Mouse (Mus musculus): ENCODE results near the gene Trim11.

Trim11 gene

DNA sequence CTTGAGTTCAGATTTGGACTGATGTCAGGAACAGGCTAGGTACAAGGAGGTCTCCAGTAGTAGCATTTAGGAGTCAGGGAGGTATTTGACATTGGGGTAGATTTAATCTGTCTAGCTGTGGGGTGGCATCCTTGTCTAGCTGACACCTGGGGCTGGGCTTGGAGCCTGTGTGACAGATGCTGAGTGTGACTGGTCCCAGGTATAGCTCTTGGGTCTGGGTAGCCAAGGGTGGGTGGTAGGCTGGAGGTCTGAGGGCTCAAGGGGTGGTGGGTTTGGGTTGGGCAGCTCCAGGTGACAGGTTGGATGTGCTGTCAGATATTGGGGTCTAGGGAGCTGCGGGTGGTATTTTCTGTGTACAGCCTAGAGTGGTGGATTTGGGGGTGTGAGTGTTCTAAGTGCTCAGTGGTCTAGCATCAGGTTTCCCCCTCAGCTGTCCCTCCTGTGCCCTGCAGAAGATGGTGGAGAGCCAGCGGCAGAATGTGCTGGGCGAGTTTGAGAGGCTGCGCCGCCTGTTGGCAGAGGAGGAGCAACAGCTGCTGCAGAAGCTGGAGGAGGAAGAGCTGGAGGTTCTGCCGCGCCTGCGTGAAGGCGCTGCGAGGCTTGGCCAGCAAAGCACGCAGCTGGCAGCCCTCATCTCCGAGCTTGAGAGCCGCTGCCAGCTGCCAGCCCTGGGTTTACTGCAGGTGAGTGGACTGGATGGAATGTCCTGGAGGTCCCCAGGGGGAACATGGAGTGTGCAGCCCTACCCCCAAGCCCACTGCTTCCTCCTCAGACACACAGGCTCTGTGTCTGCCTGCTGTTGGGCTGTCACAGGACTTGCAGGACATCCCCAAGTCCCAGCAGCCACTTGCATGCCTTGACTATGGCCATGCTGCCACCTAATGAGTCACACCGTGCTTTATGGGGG lies 3.9 kb downstream of the Trim11 start:
- DNase-seq = peak; percentile 65

- DNase-seq = no peak
Observed at GRCm38 (mm10) chr11:58982471-58983097, 4.7 kb downstream of the Trim11 start.

DNA sequence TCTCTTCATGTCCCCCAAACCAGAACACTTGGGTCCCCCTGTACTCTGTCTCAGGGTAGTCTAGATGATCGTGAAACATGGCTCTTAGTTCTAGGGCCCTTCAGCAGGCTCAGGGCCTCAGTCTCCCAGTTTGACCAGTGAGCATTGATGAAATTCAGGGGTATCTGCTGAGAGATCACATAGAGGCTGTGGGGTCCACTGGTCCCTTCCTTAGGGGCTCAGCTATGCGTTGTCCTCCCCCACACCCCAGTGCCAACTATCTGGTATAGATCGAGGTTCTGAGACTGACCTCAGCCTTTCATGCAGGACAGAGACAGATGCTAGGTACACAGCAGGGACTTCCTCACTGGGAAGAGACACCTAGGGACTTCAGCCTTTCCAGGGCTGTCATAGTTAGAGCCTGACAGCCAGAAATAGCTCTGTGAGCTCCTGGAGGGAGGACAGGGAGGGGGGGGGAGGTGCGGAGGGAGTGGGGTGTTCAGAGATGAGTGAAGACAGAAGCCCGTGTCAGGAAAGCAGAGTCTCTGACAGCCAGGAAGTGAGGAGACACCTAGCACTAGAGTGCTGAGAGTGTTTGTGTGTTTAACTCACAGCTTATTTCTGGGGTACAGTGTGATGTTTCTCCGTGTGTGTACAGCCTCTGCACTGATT lies 5.9 kb downstream of the Trim11 start:
- DNase-seq = no peak

GRCm38 (mm10) chr11:58984657-58985056 lies 6.8 kb downstream of the Trim11 start:
- DNase-seq = no peak

- DNase-seq = no peak
Observed at GRCm38 (mm10) chr11:58985299-58985917, 7.5 kb downstream of the Trim11 start.

GRCm38 (mm10) chr11:58989166-58989565 lies 11.3 kb downstream of the Trim11 start:
- no peak for DNase-seq

DNA sequence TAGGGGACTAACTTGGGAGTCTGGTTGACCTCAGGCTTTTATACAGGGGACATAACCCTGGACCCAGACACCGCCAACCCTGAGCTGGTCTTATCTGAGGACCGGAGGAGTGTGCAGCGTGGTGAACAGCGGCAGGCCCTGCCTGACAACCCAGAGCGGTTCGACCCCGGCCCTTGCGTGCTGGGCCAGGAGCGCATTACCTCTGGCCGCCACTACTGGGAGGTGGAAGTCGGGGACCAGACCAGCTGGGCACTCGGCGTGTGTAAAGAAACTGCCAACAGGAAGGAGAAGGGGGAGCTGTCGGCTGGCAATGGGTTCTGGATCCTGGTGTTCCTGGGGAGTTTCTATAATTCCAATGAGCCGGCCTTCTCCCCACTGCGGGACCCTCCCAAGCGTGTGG lies 12.2 kb downstream of the Trim11 start:
- DNase-seq = no peak

- peak; percentile 22 for DNase-seq
Observed at GRCm38 (mm10) chr11:58990794-58991193, 12.9 kb downstream of the Trim11 start.

GRCm38 (mm10) chr11:58991911-58992310 lies 14.0 kb downstream of the Trim11 start:
- no peak for DNase-seq

DNA sequence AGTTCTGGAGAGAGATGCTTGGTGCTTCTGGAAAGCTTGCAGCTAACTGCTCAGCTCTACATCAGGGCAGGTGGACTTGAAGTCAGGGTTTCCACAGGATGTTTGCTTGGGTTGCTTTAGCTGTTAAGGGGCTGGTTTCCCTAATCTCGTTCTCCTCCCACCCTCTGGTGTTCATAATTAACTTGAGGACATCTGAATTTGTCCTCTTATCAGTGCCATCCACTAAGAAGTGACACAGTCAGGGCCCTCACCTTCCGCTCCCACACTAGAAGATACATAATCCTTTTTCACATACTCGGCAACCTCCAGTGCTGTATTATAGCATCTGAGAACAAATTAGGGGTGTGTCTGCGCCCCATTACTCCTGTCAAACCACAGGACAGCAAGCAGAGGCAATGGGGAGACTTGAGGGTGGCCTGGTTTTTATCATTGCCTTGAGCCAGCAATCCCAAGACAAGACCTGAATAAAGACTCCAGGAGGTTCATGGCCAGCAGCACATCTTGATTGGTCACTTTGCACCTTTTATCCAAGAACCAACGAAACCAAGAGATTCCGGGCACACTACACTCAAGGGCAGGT lies 15.3 kb downstream of the Trim11 start:
- no peak for DNase-seq

- peak; percentile 77 for DNase-seq
Observed at GRCm38 (mm10) chr11:58994337-58994826, 16.5 kb downstream of the Trim11 start.

- no peak for DNase-seq
Observed at GRCm38 (mm10) chr11:58995061-58995806, 17.3 kb downstream of the Trim11 start.

DNA sequence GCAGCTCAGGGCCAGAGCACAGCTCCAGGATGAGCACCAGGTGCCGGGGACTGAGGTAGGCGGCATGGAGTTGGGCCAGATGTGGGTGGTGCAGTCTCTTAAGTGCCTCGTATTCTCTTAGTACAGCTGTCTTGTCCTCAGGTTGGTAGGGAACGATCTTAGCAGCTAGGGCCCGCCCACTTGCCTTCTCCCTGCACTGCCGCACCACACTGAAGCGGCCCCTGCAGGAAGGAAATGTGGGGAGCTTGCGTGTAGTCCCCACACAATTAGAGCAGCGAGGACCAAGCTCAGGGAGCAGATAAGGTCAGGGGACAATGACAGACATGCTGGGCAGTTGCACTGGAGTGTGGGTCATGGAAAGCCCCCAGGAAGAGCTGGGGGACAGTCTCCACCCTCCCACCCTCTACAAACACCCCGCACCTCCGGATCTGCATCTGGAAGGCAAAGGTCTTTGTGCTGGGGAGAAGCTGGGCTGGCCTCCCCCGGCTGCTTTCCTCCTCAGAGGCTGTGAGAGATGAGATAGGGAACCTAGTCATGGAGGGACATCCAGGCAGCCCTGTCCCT lies 18.0 kb downstream of the Trim11 start:
- DNase-seq = no peak

DNA sequence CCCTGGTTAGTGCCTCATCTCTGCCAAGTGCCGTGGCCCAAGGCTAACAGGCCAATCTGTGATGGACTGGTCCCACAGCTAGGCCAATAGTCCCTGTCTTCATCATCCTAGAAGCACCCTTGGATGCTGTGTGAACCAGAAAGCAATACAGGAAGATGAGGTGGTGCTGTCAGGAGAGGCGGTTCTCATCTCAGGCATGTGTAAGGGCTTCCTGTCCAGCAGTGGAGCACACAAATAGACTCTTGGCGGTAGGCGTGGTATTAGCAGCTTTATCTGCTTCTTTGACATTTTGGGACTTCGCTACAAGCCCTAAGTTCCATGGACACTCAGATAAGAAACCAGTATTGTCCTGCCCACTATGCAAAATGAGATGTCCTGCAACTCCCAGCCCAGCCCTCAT lies 19.6 kb downstream of the Trim11 start:
- no peak for DNase-seq

DNA sequence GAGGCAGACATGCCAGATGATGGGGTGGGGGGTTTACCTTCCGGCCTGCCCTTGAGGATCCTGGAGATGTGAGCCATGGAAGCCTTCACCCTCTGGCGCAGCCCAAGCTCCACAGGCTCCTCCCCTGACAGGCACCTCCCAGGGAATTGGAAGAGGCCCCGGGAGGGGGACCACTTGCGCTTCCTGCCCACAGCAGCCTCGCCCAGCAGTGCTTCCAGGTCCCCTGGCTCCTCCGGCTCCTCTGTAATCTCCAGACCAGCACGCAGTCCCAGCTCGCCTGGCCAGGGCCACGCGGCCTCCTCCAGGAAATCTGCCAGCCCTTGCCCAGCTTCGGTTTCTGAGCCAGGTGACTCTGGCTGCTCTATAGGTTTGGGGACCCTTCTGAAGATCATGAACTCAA lies 21.3 kb downstream of the Trim11 start:
- DNase-seq = peak; percentile 26

GRCm38 (mm10) chr11:58999830-59000229 lies 21.9 kb downstream of the Trim11 start:
- DNase-seq = no peak

DNA sequence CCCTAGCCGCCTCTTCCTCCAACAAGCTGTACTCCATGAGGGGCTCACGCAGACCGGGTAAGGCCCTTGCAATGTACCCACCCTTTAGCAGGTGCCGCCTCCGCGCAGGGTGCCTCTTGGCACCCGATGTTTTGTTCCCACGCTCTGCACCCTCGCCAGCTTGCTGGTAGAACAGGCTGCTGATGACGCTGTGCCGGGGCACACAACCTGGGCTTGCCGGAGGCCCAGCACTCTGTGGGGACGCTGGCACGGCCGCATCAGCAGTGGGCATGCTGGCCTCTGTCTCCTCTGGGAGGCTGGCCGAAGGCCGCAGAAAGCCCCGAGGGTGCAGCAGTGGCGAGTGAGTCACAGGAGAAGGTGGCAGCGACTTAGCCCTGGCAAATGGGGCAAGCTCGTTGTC lies 22.7 kb downstream of the Trim11 start:
- no peak for DNase-seq

DNA sequence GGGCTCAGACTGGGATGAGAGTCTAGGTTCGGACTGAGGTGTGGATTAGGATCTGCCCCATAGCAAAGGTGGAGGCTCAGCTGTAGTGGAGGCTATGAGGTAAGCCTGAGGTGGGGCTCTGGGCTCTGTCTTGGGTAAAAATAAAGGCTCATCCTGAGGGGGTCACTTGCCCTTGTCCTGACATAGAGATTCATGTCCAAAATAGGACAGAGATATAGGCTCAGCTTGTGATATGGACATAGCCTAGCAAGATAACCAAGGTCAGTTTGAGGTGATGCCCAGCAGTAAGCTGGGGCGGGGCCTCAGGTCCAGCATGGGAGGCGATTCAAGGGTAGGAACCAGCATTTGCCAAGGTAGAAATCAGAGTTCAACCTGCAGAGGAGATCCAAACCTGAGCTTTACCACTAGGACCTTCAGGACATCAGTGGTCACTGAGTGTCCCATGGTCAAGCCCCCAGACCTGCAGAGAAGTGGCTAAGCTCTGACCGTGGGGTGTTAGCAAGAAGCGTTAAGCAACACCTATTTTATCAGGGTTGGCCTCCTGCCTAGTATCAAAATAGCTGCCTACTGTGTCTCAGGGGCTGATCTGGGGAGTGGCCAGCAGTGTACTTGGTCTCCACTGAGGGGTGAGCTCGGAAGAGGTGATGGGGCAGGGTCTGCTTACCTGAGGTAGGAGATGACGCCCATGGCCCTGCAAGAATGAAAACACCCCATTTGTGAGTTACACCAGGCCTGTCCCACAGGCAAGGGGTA lies 24.6 kb downstream of the Trim11 start:
- no peak for DNase-seq

DNA sequence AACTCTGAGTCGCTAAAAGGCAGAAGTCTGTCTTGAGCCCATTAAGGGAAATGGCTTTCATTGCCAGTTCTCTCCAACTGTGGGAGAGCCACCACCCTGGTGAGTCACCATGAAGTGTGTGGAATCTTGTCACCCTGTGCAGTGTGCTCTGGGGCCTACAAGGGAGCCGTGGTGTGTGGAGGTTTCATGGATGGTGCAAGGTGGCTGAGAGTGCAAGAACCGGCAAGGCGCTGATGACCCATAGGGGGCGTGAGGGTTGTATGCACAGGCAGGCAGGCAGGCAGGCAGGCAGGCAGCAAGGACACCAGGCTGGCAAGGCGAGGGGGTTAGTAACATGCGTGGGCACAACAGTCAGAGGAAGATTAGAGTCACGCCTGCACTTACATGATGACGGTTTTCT lies 37.2 kb downstream of the Trim11 start:
- DNase-seq = peak; percentile 59

- peak; percentile 61 for DNase-seq
Observed at GRCm38 (mm10) chr11:59026411-59026810, 48.5 kb downstream of the Trim11 start.

GRCm38 (mm10) chr11:59029003-59029402 lies 51.1 kb downstream of the Trim11 start:
- no peak for DNase-seq
